Mouse (Mus musculus) megakaryocyte-erythroid progenitor cell, adult 5-6 weeks (primary cell): Measurements from ENCODE around the gene Gm48551. TPM values are rescaled to one million over a fixed set of nuclear protein-coding genes. Genes with fewer than 3 reads are reported as not detected.

ENCODE experiments used
- ATAC-seq: replicated peaks from 2 replicates; pipeline ENCODE4 v1.8.0; 2016; ENCODE audit warnings: mild to moderate bottlenecking, inconsistent platforms; ENCODE audit not compliant: severe bottlenecking, poor library complexity, low FRiP score, low TSS enrichment
- total RNA-seq, 2 experiments: library from RNA; stranded (forward) in 1 of 2; stranded (reverse) in 1 of 2; fragments of 200-1000, 215-1000 nt in 1 of 2; fragments of >200 nt in 1 of 2; fragmentation: Nextera tagmentation in 1 of 2; gene quantifications; 2 replicates each; pipeline ENCODE4 v1.2.3; 2014 to 2017

The Gm48551 gene
- total RNA-seq, 2 experiments from 2014 or later = 2.6 to 6.3 TPM

DNA sequence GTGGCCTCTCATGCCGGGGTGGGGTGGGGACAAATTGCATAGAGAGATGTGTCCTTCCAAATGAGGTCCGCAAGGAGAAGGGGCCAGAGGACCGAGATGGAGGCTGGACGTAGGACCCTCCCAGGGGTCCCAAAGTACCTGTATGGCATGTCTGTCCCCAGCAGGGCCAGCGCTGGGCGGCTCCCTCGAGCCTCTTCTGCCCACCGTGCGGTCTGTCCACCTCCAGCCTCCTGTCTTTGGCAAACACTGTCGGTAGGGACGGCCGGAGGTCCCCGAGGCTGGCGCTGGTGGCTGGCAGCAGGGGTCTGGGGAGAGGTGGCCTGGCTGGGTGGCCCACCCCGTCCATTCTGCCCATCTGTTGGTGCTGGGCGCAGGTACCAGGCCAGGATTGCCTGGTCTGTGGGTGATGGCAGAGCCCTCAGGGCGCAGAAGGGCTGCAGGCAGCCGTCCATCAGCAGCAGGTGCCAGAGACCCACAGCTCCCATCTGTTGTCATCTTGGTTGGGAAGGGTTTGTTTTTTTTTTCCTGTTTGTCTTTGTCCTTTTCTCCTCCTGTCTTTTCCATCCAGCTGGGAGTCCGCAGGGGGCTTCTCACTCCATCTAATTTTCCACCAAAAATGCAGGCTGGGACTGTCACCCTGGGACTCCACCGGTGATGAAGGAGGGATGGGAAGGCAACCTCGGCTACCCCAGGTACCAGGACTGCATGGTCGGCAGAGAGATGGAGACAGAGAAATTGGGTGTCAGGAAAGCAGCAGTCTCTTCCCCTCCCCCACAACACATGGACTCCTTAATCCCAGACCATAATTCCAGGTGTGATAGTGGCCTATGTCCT is 16.3 kb downstream of the Gm48551 start:
- no peak for ATAC-seq

DNA sequence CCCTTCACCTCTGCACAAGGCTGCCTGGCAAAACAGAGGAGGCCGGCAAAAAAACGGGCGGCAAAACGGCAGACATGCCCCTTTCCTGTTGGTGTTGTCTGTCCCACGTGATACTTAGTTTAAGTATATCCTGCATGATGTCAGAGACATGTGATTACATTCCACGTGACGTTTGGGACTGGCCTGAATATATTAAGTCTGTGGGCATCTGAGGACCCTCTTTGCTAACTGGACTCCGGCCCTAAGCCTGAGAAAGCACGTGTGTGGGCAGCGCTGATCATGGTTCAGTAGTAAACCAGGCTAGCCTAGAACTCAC is 16.9 kb downstream of the Gm48551 start:
- no peak for ATAC-seq

DNA sequence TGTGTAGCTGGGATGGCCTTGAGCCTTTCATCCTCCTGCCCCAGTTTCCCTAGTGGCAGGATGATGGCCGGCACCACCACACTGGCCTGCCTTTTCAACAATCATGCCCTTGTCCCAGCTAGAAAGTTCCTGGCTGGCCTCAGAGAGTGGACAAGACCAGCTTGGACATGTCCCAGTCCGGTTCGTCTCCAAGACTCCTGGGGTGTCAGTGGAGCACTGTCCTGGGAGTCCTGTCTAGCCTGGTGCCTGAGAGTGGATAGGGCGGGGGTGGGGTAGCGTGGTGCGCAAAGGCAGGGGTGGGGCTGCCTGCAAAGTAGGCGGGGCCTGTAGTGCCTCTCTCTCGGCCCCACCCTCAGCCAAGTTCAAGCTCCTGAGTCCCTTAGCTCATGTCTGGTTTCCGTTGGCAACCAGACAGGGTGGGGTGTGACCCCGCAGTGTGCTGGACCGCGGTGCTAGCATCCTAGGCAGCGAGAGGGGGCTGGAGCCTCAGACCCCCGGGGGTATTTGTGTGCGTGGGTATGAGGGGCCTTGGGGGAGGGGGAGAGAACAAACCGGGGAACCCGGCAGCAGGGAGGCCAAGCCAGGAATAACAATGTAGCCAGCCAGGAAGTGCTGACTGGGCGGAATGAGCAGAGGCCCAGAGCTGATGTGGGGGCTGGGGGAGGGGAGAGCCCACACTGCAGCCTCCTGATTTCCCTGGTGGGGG is 17.4 kb downstream of the Gm48551 start:
- ATAC-seq = peak; percentile 64

DNA sequence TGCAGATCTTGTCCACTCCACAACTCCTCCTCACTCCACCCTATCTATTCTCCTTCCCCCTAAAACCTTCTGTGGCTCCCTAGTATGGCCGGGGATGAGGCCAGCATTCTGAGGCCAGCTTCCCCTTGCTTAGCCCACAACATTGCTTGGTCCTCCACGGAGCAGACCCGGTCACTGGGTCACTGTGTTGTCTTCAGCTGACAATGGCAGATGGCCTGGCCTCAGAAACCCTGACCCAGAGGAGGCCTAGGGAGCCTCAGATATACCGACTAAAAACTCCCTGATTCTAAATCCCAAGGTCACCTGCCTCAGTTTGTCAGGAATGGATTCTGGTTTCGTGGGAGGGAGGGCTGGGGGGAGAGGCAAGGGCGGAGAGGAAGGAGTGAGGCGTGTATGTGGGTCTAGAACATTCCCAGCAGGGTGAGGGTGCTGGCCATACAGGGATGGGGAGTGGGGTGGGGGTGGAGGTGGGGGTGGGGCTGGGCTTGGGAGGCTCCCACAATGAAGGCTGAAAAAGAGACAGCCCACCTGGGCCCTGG is 18.0 kb downstream of the Gm48551 start:
- ATAC-seq = no peak

DNA sequence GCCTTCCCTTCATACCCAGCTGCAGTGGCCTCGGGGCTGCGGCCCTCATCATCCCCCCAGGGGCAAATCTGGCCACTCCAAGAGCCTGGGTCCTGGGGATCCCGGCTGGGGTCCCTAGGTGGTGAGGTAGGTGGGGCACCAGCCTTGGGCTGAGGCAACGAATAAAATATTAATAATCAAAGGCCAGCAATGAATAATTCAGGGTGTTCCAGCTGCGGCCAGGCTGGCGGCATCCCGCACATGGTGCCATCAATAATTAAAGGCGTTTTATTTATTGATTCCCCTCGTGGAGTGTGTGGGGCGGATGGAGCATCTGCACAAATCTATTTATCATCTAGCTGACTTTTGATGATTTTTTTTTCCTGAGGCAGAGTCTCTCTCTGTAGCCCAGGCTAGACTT is 19.2 kb downstream of the Gm48551 start:
- ATAC-seq = no peak

DNA sequence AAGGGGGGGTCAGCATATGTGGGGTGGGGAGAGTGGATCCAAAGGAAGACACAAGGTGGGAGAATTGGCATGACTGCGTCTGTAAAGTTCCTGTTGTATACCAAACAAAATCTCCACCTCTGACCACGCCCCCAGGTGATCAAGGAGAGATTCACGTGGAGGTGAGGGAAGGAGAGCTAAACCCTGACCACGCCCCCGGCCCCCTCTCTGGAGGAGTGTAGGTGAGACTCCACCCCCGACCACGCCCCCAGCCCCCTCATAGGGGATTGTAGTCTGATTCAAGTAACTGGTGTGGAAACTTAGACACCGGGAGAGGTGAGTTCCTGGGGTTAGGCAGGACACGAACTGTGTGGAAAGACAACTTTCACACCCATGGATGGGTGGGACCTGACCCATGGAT is 19.8 kb downstream of the Gm48551 start:
- no peak for ATAC-seq

DNA sequence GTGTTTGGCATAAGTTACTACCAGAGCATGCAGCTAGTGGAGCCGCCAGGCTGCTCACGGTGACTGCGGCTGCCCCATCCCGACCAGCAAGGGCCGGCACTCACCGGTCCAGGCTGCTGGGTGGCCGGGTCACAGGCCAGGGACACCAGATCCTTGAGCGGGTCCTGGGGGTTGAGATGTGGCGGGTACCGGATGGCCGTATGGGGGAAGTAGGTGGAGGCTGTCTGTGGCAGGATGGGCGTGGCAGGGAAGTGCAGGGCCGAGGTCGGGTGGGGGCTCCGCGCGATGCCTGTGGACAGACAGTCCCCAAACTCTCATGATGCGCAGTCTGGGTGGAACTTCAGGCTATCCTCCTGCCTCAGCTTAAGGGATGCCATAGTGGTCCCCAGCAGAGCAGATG is 20.5 kb downstream of the Gm48551 start:
- no peak for ATAC-seq

DNA sequence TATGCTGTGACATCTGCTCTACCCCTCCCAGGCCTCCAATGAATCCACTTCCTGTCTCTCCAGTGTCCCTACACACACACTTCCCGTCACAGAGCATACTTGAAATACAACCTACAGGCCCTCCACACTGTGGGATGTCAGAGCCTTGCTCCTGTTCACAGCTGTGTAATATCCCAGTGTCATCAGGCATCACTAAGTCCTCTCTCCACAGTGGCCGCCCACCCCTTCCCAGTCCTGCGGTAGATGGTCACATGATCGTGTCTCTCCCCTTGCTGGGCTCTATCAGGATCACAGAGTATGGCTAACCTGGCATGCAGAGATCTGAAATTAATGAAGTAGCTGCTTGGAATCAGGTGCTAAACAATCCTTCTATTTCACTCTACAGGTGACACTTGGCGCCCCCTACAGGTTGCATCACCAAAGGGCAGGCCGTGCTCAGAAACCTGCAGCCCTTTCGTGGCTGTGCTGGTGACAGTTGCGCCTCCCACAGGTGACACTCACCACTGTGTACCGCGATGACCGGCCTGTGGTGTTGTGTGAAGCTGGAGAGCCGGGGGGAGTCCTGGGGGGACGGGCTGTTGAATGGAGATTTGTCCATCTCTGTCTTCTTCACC is 21.4 kb downstream of the Gm48551 start:
- no peak; the same call in 1 of the 2 replicates for ATAC-seq

DNA sequence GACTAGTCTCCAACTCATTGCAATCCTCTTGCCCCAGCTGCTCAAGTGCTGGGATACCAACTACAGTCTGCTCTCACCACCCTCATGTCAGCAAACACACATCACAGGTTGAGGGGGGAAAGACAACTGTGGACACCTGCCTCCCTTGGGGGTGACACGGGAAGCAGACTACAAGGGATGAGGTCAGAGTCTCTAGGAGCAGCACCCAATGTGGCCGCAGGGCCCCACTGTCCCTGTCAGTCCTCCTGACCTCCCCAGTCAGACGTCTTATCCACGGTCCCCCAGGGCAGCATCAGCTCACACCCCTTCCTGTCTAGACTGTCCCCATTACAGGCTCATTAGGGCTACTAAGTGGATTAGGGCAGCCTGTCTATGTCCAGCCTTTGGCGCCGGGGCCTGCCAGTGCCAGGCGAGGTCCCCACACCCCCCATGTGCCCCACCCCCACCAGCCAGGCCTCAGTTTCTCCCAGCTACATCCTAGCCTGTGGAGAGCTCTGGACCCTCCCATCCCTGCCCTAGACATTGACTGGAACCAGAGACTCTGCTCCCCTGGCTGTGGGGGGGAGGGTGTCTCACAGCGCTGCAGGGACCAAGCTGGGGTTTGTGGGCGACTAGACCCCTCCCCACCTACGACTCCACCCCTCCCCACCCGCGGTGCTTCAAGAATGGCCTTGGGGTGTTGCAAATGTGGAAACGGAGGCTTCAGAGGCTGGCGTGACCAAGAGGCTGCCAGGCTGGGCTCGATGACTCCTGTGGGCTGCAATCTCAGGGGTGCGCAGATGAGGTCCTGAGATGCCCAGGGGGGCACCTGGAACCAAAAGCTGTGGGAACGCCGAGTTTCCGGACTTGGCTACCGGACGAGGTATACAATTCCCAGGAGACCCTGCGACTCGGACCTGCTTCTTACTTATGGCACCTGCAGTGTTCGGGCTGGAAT is 22.5 kb downstream of the Gm48551 start:
- no peak for ATAC-seq

DNA sequence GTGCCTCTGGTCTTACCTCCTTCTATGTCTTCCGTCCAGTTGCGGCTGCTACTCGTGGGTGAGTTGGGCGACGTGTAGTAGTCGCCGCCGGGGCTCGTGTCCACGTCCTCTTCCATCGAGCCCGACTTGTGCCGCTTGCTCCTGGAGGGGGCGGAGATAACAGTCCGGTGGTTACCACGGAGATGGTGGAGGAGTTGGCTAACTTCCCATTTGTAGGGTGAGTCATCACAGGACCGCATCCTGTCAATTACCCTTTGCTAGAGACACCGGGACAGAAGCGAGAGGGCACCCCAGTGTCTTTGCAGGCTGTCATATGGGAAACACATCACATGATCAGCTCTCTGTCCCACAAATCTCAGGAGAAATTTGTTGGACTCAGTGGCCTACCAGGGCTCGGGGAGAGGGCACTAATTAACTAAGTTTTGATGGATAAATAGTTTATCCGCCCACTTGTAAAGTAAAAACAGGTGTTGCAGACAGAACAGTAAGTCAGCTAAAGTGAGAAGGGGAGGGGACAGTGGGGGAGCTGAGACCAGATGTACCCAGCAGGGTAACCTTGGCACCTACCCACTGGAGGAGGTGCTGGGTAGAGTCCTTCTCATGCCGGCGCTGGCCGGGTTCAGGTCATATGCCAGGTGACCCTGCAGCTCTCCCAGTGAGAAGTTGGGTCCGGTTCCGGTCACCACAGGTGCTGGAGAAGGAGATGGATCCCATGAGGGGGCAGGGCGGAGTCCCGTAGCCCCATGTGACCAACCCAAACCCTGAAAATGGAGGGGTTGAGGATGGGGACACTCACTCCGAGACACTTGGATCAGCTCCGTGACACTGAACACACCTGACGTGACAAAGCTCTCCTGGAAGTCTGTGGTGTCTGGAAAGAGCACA is 23.5 kb downstream of the Gm48551 start:
- peak; percentile 23; the same call in 1 of the 2 replicates for ATAC-seq

DNA sequence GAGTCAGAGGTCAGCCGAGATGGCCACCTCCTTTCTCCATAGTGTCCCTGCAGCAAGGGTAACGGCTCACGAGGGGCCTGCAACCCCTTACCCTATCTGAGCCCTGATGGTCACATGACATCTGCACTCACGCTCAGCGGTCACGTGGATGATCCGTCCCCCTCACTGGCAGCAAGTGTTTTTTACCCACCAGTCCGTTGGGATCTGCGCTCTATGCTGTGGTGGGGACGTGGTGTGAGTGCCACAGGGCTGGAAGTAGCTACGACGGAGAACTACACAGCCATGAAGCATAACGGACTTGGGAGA is 24.1 kb downstream of the Gm48551 start:
- no peak for ATAC-seq

DNA sequence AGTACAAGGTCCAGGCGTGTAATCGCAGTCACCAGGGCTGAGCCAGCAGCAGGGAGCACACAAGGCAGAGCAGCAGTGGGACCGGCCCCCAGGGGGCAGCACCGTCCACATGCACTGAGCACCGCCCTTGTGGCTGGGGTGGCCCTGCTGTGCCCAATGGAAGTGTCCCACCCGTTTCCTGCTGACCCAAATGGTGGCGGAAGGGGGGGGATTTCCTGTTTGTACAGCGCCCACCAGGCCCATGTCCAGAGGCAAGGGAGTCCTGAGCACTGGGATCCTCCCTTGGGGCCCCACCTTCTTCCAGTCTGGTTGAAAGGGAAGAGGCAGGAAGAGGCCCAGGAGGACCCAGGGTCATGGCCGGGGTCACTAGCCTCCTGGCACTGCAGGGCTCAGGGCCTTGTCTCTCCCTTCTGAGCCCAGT is 24.6 kb downstream of the Gm48551 start:
- peak; percentile 72 for ATAC-seq

DNA sequence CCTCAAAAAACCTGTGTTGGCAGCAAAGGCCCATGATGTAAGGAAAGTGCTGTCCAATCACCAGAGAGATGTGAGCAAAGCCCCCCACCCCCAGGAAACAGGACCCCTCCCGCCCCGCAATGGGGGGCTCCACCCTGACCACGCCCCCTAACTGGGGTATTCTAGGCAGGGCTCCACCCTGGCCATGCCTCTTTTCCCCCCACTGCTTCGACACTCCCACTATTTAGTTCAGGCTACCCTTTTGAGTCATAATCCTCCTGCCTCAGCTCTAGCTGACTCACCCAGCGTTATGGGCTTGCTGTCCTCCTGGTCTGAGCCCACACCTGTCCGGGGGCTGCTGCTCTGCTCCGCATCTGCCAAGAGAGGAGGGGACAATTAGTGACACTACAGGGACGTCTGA is 25.1 kb downstream of the Gm48551 start:
- ATAC-seq = no peak

DNA sequence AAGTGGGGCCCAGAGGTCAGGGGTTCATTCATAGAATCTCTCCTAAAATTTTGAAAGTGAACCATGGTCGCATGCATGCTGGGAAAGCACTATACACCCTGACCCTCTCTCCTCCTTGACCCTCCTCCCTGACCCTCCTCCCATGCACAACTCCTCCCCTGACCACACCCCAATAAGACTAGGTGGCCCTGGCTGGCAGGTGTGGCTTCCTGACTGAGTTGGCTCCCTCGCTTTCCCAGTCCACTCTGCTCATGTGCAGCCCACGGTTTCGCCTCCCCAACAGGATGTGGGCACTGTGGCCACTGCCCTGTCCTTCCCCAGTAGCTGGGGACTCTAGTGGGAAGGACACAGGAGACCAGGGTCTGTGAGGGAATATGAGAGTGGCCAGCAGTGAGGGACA is 26.1 kb downstream of the Gm48551 start:
- no peak for ATAC-seq

DNA sequence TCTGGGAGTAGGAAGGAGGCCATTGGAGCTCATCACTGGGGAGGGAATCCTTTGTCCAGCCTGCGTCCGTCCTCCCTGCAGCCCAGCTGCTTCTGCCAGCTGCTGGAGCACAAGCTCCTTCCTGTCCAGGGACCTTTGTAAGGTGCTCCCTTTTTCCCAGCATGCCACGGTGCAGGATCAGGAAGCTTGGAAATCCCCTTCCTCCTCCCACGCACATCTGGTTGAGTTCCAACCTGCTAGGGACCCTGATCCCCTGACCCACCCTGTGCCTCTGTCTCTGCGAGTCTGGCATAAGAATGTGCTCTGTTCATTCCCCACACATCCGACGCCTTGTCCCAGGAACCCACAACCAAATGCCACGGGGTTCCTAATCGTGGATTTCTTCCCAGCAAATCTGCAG is 26.7 kb downstream of the Gm48551 start:
- no peak for ATAC-seq

DNA sequence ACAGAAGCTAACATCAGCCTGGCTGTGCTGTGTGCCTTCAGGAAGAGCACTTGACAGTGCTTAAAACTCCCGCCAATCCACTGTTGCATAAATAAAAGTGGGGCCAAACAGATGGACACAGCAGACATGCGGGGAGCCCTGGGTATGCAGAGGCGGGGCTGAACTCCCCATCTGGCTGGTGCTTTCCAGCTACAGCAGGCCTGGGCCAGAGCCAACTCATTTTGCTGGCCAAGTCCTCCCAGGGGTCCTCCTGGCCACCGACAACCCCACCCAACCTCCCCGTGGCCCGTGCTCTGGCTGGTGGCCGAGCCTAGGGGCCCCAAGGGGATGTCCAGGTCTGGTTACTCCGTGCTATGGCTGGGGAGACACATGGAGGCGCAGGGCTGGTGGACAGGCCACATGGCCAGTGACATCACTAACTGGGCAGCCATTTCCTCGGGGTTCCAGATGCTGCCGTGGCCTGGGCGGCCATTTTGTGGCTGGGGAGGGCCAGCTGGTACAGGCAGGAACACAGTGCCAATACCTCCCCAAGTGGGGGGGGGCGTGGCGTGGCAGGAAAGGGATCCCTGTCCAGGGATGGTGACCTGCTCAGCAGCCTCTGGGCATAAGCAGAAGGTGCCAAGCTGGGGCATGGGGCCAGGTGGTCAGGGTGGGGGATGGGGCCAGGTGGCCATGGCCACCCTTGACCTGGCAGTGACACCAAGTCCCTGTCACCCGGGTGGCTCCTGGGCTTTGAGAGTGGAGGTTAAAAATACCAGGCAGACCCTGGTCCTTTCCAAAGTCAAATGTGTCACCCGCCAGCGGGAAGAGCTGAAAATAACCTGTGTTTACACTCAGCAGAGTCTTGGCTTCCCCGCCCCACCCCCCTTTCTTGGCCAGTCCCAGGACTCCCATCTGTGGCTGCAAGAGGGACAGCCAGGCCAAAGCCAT is 27.5 kb downstream of the Gm48551 start:
- ATAC-seq = no peak

DNA sequence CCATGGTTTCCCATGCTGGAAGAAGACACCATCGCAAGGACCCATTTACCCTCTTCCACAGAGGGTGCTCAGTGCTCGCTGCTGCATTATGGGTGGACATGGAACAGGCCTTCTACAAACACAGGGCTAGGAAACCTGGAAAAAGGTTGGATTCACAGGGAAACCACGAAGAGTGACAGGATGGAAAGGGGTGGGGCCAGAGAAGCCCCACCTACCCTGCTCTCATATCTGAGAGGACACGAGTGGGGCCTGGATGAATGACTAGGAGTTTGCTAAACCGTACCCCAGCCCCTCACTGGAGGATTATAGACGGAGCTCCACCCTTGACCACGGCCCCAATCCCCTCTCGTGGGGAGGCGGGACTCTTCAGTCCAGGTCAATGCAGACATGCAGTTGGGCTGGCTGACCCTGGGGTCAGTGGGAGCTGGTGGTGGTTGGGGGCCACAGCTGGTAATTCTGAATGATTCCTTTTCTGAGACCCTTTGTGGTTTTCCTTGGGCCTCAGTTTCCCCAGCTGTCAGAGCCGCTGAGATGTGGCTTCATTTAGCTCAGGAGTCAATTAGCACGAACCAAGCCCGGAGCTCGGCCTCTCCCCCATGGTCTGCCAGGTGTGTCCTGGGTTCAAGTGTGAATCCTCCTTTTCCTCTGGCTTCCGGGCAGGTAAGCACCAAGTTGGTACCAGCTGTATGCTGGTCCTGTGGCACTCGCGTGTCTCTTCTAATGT is 28.5 kb downstream of the Gm48551 start:
- ATAC-seq = no peak
